Mouse (Mus musculus): ENCODE measurements around the gene Gpr85. TPM values are rescaled to one million over a fixed set of nuclear protein-coding genes. Genes with fewer than 3 reads are reported as not detected.

Gene Gpr85
- total RNA-seq (2014; rRNA removed) (156 and 167 TPM in 2 replicates), polyA plus RNA-seq (2015; fragmentation: Nextera tagmentation; extraction: Ambion mirVana) (140 and 159 TPM in 2 replicates)

- DNase-seq (peak; percentile 75), ATAC-seq (peak; percentile 52)
- H3K9ac ChIP-seq: peak within 1 kb of the TSS; percentile 100
- TF ChIP-seq CTCF (IDR thresholded peaks at IDR 0.05; ENCODE audit: low read depth): no peak
- peak within 1 kb of the TSS; percentile 89 for H3K4me2 ChIP-seq (ENCODE audit: low read depth)
- H3K9me3 ChIP-seq (ENCODE audit: low read length): no peaks in the 10 kb centered on the region
- peak within 1 kb of the TSS; percentile 100 for H3K27ac ChIP-seq (ENCODE audit: low read depth, low read length)
- H3K4me1 ChIP-seq (ENCODE audit: insufficient read depth): 0 out of 2 replicates have a peak, but pooled peaks cover 6% of the 10 kb centered on the region
- H3K36me3 ChIP-seq (ENCODE audit: insufficient read depth): no peaks in the 10 kb centered on the region
- H3K4me3 ChIP-seq (ENCODE audit: low read depth, low read length): peak within 1 kb of the TSS; percentile 76
- H3K27me3 ChIP-seq (ENCODE audit: insufficient read depth, low read length): no peaks in the 10 kb centered on the region
- WGBS: 24% methylated on average over 18 of the region's 18 CpGs
Observed at GRCm38 (mm10) chr6:13839345-13840054, at the start of gene Gpr85. Gene Gpr85 (minus strand): TSS chr6:13839942.

DNA sequence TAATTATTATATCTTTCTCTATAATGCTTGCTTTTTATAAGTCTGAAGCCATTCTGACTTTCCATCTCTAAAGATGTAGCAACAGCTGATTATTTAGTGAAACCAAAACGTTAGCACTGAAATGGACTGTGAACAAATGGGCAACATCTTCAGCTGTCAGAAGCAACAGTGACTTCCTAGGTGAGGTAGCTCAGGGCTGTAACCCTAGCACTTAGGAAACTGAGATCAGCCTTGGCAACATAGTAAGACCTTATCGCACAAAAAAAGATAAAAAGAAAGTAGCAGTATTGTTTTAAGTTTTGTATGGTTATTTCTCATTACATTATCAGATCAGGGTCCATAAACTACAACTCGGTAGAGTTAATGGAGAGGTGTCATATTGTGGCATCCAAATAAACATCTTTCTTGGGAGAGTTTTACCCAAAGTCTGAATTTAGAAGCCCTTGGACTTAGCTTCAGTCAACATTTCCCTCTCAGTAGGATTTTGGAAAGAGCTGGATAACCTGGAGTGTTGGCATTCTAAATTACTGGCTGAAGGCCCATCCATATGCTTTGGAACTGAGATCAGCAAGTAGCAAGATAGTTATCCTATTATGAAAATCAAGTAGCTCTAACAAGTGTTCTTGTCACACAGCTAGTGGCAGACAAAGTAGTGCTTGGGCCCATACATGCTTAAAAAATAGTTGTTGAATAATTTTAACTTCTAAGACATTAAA, 45.3 kb upstream of the Gpr85 start:
- no peak overlapping the region for H3K27ac ChIP-seq (ENCODE audit: low read depth, low read length)
- ATAC-seq: no peak
- no peaks in the 10 kb centered on the region for H3K4me1 ChIP-seq (ENCODE audit: insufficient read depth)
- H3K9ac ChIP-seq: no peak overlapping the region
- 81% methylated on average over 3 of the region's 3 CpGs for WGBS
- H3K9me3 ChIP-seq (ENCODE audit: low read length): no peaks in the 10 kb centered on the region
- no peak for DNase-seq
- no peak for TF ChIP-seq CTCF (IDR thresholded peaks at IDR 0.05; ENCODE audit: low read depth)
- H3K36me3 ChIP-seq (ENCODE audit: insufficient read depth): no peaks in the 10 kb centered on the region
- H3K4me2 ChIP-seq (ENCODE audit: low read depth): no peak overlapping the region
- H3K4me3 ChIP-seq (ENCODE audit: low read depth, low read length): no peak overlapping the region
- no peaks in the 10 kb centered on the region for H3K27me3 ChIP-seq (ENCODE audit: insufficient read depth, low read length)

- H3K36me3 ChIP-seq (ENCODE audit: insufficient read depth): no peaks in the 10 kb centered on the region
- H3K9ac ChIP-seq: no peak overlapping the region
- H3K9me3 ChIP-seq (ENCODE audit: low read length): no peaks in the 10 kb centered on the region
- no peak overlapping the region for H3K4me2 ChIP-seq (ENCODE audit: low read depth)
- TF ChIP-seq CTCF (IDR thresholded peaks at IDR 0.05; ENCODE audit: low read depth): no peak
- H3K27ac ChIP-seq (ENCODE audit: low read depth, low read length): no peak overlapping the region
- no peak for ATAC-seq
- no peak for DNase-seq
- no peak overlapping the region for H3K4me3 ChIP-seq (ENCODE audit: low read depth, low read length)
- no peaks in the 10 kb centered on the region for H3K4me1 ChIP-seq (ENCODE audit: insufficient read depth)
- H3K27me3 ChIP-seq (ENCODE audit: insufficient read depth, low read length): no peaks in the 10 kb centered on the region
Observed at GRCm38 (mm10) chr6:13882919-13883318, 43.2 kb upstream of the Gpr85 start.

DNA sequence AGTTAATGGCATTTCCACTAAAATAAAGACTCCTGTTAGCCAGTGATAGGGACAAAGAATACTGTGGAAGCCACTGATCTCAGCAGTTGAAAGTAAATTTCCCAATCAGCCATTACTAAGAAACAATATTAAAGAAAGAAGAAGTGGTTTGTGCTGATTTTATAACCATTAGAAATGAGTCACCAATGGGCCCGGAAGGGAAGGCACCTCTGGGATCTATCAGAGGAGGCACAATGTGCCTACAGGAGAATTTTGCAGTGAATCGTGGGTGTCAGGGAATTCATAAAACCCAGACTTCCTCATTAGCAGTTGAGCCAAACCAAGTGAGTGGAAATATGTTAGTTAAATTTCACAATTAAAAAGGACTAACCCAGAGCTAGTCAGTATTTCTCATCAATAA, 34.2 kb upstream of the Gpr85 start:
- no peak for TF ChIP-seq CTCF (IDR thresholded peaks at IDR 0.05; ENCODE audit: low read depth)

DNA sequence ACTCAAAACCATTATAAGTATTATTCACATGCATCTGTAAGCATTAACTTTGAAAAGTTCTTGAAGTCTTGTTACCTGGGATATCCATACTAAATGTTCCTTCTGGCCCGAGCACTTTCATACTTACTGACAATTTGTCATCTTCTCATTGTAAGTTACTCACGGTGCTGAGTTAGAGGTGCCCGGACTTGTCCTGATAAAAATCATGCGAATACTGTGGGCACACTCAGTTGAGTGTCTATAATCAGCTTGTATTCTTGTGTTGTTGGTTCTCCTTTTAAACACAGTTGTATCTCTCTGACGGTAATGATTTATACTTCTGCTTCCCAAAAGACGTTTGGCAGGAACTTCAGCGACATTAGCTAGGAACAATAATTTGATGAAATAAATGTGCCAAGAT, 32.3 kb upstream of the Gpr85 start:
- no peaks in the 10 kb centered on the region for H3K27me3 ChIP-seq (ENCODE audit: insufficient read depth, low read length)
- no peak overlapping the region for H3K4me3 ChIP-seq (ENCODE audit: low read depth, low read length)

More for the DNA sequence above, 34.2 kb upstream of the Gpr85 start:
- Histone ChIP-seq H3K9me3 (ENCODE audit: low read length) (no peaks in the 10 kb centered on the region), H3K36me3 (ENCODE audit: insufficient read depth) (no peaks in the 10 kb centered on the region), H3K4me2 (ENCODE audit: low read depth) (no peak overlapping the region), H3K4me1 (ENCODE audit: insufficient read depth) (peaks cover 4% of the 10 kb centered on the region; the same call in 1 of the 2 replicates), H3K9ac (no peak overlapping the region), H3K27ac (ENCODE audit: low read depth, low read length) (no peak overlapping the region), H3K4me3 (ENCODE audit: low read depth, low read length) (no peak overlapping the region), H3K27me3 (ENCODE audit: insufficient read depth, low read length) (no peaks in the 10 kb centered on the region)
- WGBS: 83% methylated on average over 2 of the region's 2 CpGs
- no peak for DNase-seq
- no peak for ATAC-seq

DNA sequence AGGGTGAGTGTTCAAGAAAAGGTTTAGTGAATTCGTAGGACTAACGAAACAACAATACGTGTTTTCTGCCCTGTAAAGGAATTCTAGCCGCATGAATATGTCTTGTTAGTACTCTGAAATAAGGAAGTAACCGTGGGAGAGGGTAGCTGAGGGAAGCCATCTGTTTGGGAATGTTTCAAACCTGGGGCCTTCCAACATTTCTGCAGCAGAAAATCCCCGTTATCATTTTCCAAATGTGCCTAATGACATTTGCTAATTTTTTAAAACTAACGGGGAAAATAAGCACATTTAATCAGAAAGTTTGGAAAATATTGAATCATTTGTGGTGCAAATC, 31.9 kb upstream of the Gpr85 start:
- H3K27ac ChIP-seq (ENCODE audit: low read depth, low read length): peak overlapping the region; percentile 24; the same call in 1 of the 2 replicates
- H3K9me3 ChIP-seq (ENCODE audit: low read length): no peaks in the 10 kb centered on the region
- peaks cover 5% of the 10 kb centered on the region; the same call in 1 of the 2 replicates for H3K4me1 ChIP-seq (ENCODE audit: insufficient read depth)
- no peak for DNase-seq
- H3K36me3 ChIP-seq (ENCODE audit: insufficient read depth): no peaks in the 10 kb centered on the region
- H3K4me2 ChIP-seq (ENCODE audit: low read depth): peak overlapping the region; percentile 48
- no peak for TF ChIP-seq CTCF (IDR thresholded peaks at IDR 0.05; ENCODE audit: low read depth)
- H3K4me3 ChIP-seq (ENCODE audit: low read depth, low read length): peak overlapping the region; percentile 65
- WGBS: under 1% methylated on average over 7 of the region's 7 CpGs
- ATAC-seq: peak; percentile 77
- H3K9ac ChIP-seq: peak overlapping the region; percentile 61
- no peaks in the 10 kb centered on the region for H3K27me3 ChIP-seq (ENCODE audit: insufficient read depth, low read length)

More for the DNA sequence above, 32.3 kb upstream of the Gpr85 start:
- H3K4me2 ChIP-seq (ENCODE audit: low read depth): peak overlapping the region; percentile 48; the same call in 1 of the 2 replicates
- H3K9ac ChIP-seq: no peak overlapping the region
- DNase-seq (peak; percentile 16), ATAC-seq (no peak)
- no peak for TF ChIP-seq CTCF (IDR thresholded peaks at IDR 0.05; ENCODE audit: low read depth)
- H3K9me3 ChIP-seq (ENCODE audit: low read length): no peaks in the 10 kb centered on the region
- no peak overlapping the region for H3K27ac ChIP-seq (ENCODE audit: low read depth, low read length)
- 52% methylated on average over 7 of the region's 7 CpGs for WGBS
- peaks cover 5% of the 10 kb centered on the region; the same call in 1 of the 2 replicates for H3K4me1 ChIP-seq (ENCODE audit: insufficient read depth)
- H3K36me3 ChIP-seq (ENCODE audit: insufficient read depth): no peaks in the 10 kb centered on the region

All from forebrain, postnatal 0 days (tissue).